Mouse (Mus musculus) layer of hippocampus, adult 8-10 months (tissue): ENCODE measurements around the gene Csmd2. TPM values are rescaled to one million over a fixed set of nuclear protein-coding genes. Genes with fewer than 3 reads are reported as not detected.

Experiments
- DNase-seq, 2 experiments: peaks; one replicate each; pipeline ENCODE4 v3.0.0; 2022; ENCODE audit warnings: low spot score in 2 of 2
- total RNA-seq, 4 experiments: library from RNA; stranded (reverse); gene quantifications; 2 replicates each; pipeline ENCODE4 v1.2.4; 2022

The Csmd2 gene
- total RNA-seq, 4 experiments from 2014 or later = 44.2 to 51.5 (median 46.8) TPM

DNA sequence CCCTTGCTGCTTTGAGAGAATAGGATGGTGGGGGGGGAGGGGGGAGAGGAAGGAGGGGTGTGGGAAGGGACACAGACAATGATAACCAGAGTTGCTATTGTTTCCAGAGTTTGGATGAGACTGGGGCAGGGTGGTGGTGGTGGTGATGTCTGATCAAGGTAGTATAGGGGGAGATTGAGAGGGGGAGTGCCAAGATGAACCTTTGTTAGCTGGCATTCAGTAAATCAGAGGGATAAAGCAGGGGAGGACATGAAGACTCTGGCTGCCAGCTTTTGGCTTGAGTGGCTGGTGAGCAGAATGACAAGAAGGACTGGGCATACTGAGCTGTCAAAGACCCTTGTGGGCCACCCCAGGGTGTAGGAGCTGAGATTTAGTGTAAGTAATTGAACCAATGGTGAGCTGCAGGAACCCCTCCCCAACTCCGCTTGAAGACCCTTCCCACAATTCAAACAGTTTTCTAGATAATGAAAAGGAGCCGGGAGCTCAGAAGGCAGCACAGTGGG is 254.2 kb downstream of the Csmd2 start:
- no peak for DNase-seq

DNA sequence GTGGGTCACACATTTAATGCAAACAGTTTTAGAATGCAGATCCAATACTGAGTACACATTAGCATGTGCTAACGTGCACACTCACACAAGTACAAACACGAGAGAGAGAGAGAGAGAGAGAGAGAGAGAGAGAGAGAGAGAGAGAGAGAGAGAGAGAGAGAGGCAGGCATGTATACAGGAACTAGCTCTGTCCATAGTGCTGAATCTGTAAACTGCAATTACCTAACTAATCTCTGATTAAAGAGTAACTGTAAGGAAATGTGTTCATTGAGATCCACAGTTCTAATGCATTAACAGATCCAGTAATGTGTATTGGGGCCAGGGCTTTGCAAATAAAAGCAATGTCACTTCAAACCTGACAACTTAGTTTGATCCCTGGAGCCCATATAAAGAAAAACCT is 257.5 kb downstream of the Csmd2 start:
- no peak for DNase-seq

DNA sequence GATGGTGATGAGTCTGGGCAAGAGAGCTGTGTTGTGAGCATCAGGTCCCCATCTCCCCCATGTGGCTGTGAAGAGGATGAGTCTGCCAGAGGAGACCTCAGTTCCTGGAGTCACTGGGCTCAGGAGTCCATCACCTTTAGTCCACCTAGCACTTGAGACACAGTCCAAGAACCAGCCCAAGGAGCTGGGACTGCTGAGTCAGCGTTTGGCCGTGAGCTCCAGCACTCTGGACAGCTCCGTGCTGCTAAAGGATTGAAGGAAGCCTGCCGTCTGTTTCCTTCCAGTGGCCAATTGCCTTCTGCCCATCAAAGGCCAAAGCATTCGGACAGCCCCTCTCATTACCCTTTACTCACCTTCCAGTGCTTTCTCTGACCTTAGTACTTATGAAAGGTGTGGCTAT is 261.0 kb downstream of the Csmd2 start:
- DNase-seq = no peak

DNA sequence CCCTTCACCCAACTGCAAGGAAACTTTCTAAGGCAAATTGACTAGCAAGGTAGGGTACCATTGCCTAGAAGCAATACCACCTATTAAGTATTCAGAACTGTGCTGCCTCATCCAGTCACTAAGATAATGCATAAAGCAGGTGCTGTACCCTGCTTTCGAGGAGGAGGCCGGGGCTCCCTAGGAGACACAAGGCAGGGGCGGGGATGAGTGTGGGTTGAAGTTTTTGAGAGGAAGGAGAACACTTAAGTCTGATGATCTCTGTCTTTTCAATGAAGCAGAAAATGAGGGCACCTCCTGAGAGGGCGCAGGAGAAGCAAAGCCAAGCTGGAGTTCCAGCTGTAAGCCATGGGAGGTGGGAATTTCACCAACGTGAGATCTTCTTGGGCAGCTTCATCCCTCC is 271.6 kb downstream of the Csmd2 start:
- DNase-seq = no peak

DNA sequence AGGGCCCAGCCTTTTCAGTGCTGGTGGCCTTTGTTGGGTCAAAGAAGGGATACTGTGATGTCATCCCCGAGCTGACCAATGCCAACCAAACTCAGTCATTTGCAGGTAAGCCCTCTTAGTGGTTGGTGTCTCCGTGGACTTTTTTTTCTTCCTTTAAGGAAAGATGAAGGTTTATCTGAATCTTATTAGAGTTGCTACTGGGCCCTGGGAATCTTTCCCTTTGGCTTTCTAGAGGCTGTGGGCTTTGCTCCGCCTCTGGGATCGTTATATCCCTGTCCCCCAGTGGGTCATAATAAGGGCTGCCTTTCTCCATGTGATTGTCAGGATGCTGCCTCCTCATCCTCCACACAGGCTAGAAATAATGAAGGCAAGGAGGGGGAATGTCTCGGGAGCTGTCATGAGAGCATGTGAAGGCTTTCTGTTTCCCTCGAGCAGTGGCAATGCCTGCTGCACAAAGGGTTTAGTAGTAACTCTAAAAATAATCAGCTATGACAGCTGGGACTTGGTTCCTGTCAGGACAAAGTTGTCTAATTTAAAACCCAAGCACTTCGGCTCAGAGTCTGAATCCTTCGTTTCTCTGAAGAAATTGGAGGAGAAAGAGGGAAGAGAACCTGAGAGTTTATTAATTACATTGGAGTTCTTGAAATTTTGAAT is 273.4 kb downstream of the Csmd2 start, which contains the start of gene Hmgb4:
Gene Hmgb4, minus strand, starts transcription at position 51 of the 654 bp plus-strand sequence.
- no peak for DNase-seq

DNA sequence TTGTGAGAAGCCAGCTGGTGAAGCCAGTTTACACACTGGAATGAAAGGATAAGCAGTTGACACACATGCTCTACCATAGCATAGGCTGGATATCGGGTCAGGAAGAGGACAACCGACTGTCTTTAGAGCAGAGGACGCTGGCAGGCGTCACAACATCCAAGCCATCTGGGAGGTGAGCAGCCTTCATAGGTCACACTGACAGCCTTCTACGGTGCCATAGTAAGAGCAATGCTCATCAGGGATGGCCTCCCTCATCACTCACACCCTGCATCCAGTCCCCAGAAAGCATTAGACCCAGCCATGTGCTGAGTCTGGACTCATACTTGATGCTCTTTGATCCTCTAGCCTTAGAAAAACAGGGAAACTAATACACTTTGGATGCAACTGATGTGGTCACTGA is 276.8 kb downstream of the Csmd2 start:
- no peak for DNase-seq

DNA sequence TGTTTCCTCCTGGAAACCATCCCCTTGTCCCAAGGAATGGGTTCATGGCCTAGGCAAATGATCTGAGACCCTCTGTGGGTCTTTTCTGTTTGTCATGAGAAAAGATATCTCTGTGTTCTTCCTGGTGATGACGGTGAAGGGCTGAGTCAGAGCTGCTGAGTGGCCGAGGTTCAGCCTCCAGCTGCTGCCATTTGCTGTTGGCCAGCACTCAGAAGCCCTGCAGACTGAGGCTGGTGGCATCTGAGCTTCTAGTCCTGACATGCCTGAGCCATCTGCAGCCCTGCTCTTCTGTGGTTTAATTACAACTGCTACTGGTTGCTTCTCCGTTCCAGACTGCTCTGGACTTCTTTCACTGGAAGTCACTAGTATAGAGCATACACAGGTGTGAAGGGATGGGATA is 277.7 kb downstream of the Csmd2 start:
- DNase-seq = no peak

DNA sequence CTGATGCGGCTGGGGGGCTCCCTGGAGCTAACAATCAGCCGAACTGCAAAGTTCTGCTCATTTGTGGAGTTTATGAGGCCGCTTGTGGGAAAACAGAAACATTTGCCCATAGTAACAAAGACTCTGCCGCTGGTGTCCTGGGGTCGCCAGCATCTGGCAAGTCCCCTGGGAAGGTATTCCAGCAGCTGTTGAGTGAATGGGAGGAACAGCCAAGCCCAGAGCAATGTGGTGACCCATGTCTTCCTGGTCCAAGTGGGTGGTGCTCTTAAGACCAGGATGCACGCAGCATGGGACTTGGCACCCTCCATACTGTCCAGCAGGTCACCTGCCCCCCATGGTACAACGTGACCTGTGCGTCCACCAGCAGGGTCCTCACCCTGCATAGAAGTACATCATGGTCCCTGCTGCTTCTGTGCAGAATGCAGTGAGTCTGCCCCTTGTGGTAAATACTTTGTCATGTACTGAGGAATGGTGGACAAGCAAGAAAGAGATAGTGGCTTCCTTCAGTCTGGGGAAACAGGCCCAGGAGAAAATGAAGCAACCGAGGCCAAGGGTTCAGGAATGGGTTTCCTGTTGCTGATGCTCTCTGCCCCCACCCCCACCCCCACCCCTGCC is 281.7 kb downstream of the Csmd2 start:
- DNase-seq = no peak

DNA sequence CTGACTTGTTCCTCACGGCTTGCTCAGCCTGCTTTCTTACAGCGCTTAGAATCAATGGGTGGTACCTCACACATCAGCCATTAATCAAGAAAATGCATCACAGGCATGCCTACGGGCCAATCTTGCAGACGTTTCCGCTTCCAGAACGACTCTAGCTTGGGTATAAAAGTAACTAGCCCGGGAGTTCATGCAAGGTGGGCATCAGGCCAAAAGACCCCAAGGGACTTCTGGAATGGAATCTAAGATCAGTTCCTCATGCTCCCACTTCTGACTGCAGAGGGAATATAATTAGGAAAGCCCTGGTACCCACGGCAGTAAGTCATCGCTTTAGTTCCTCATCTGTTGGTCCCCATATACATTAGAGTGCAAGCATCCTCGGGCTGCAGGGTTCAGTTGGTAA is 282.5 kb downstream of the Csmd2 start:
- no peak for DNase-seq

DNA sequence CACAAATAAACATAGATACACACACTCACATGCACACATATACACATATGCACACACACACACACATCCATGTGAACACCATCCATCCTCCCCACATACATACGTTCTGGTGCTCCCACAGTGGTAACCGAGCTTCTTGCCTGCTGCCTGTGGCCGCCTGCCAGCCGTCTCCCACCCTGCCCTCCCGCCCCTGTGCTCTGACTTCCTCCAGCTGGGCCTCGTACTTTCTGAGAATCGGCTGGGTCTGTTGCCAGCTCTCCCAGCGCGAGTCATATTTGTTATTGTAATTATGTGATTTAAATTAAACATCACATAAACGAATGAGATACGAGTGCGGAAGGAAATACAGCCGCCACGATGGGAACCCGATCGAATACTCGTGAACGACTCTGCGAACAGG is 283.3 kb downstream of the Csmd2 start:
- DNase-seq = peak in 1 of 2 experiments; percentile 13

DNA sequence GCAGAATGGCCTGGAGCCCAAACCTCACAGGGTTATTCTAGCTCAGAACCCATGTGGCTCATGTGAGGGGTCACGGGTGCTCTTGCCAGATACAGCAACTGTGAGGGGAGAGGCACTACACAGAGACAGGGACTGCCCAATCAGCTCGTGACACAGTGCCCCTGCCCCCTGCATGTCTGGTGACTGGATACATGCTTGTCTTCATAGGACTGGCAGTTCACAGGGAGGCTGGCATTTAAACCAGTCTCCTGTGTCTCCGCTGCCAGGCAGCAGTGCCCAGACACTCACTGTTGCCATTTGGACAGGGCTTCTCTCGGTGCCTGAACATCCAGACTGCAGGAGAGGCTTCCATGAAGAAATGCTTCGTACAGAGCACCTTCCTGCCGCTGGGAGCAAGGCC is 284.8 kb downstream of the Csmd2 start:
- DNase-seq = no peak

DNA sequence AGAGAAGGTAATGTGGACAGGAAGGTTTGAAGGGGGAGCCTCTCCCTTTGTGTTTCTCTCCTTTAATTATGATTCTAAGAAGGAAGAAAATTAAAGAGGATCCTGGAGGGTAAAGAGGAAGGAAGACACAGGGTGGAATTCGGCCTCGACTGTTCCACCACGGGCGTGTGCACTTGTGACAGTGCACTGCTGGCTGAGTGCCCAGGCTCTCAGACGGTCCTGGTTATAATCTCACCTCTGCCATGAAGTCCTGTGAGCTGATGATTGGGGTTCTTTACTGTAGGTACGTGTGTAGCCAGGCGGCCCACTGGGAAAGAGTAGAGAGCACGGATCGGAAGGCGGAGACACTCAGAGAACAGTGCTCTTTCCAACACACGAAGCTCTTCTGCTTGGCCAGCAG is 285.5 kb downstream of the Csmd2 start:
- DNase-seq = no peak

DNA sequence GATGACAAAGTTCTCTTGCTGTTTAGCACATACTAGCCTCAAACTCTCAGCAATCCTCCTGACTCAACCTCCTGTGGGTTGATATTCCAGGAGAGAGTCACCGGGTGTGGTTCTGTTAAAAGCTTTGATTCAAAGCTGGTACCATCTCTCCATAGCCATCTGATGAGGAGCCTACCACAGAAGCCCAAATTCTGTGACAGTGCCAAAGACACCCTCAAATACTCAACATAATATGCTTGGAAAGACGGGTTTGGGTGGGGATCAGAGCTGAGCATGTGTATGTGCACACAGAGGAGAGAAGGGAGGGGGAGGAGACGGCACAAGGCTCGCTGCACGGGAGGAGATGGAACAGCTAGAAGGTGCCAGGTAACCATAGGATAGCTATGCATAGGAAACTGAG is 287.5 kb downstream of the Csmd2 start:
- DNase-seq = peak in 1 of 2 experiments; percentile 10

DNA sequence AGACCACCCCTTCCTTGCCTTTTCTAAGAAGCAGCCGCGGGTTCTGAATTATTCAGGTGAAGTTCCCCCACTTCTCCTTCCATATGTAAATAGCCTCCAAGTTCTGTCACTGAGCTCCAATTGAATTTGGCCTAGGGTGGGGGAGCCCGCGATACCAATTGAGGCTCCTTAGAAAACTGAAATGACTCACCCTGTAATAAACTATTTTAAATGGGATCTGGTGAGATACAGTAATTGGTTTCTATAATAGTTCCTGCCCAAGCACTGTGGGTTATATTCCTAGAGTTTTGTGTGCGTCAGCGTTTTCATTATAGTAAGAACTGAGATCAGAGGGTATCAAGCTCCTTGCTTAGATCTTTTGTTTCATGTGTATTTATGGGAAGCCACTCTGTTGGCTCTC is 287.9 kb downstream of the Csmd2 start:
- DNase-seq = no peak

DNA sequence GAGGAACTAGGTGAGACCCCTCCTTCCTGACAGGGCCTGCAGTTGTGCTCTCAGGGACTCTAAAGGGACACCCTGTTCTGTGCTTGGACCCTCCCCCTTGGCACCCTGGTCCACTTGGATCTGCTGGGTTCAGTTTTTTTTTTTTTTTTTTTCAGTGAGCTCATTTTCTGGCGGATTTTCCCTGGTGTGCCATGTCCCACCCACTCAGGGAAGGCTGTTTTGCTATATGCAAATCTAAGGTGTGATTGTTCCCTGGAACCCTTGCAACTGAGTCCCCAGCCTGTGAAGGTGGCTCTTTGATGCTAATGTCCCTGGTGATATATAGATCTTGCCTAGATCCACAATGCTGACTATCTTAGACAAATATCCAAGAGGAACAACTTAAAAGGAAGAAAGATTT is 297.4 kb downstream of the Csmd2 start:
- DNase-seq = no peak

DNA sequence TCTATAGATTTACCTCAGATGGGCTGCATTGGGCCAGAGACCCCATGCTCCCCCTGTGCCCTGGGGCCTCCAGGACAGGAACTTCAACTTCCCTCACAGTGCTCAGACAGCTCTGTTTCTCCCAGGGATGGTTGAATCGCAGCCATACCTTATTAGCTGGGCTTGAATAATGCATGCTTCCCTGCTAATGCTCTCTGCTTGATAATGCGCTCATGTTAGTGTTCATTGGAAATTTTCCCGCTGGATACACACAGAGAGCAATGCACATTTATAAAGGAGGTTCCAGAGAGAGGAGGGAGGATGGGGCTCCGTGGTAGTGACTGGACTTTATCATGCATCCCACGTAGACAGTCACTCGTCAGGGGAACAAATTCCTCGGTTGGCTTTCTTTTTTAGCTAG is 300.4 kb downstream of the Csmd2 start:
- no peak for DNase-seq

DNA sequence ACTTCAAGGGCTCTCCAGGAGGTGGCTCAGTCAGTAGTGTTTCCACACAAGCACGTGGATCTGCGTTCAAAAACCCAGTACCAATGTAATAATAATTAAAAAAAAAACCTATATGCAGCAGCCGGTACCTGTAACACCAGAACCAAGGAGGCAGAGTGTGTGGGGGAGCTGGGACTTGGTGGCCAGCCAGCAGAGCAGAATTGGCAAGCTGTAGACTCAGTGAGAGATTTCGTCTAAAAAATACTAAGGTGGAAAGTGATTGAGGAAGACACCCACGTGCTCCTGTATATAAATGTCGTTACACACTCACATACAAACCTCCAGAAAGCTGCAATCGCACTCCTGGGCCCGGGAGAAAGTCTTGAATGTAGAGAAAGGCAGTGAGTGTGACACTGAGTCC is 316.4 kb downstream of the Csmd2 start:
- DNase-seq = peak; percentile 52 to 71

DNA sequence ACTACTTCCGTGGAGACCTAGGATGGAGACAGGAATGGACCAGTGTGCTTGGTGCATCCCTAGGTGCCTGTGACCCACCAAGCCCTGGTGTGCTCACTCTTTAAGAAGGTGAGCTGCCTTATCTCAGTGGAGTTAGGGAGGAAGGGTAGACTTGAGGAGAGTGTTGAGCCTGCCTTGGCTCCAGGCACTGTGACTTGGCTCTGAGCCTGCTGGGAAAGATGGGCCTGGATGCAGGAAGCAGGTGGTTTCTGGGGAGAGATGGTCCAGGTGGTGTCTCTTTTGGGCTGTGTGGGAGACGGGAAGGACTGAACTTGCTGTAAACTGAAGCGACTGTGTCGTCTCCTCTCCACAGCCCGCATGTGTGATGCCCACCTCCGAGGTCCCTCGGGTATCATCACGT is 318.4 kb downstream of the Csmd2 start:
- DNase-seq = no peak

DNA sequence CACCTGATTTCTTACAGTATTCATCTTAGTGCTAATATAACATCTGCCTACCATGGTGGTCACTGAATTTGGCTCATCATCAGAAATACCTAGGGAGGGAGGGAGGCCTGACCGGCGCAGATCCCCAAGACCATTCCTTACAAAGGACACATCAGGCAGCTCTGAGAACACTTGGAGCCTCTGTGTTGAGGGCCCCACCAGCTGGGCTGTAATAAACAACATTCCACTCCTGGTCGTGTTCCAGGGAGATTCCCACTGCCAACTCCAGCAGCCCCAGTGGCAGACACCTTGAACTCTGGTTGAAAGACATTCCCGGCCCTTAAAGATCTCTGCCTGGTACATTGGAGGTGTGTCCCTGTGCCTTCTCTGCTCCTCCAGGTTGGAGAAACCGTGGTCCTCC is 327.7 kb downstream of the Csmd2 start:
- DNase-seq = no peak

DNA sequence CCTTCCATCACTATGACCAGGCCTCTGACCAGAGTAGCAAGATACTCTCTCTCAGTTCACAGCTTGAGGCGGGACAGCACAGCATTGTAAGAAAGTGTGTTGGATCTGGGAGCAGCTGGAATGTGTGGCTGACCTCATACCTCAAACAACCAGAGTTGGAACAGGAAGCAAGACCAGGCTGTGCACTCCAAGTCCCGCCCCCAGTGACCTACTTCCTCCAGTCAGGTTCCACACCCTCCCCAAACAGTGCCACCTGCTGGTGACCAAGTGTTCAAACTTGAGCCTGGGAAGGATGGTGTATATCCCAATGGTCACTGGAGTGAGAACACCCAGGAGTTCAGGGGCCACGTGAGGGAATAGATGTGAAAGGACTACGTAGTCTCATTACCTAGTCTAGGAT is 330.3 kb downstream of the Csmd2 start:
- no peak for DNase-seq

DNA sequence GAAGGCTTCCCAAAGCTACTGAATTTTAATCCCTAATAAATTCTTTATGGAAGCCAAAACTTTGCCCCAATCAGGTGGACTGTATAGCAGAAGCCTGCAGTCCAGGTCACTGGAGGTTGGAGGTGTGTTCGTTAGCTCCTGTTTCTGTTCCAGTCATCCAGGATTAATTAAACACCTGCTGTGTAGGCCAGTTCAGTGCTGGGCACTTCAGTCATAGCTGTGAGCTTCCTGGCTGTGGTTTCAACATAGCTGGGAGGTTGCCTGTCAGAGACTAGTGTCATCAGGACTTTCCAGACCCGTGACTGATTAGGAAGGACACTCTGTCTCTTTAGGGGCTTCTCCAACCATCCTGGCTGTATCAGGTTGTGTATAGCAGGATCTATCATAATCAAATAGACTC is 337.9 kb downstream of the Csmd2 start:
- DNase-seq = no peak

DNA sequence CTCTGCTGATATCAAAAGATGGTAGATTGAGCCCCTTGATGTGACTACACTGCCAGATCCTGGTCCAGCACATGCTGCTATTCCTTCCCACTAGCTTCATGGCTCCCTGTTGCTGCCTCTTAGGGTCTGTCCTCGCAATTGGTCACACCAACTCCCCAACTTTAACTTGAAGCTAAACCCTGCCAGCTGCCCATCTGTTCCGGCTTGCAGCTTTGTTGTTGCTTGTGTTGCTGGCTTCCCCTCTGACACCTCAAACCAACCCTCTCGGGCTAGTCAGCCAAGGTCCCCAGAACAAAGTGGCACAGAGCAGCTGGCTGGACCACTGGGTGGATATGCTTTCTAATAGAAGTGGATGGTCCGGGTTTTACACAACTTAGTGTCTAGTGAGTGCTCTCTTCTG is 339.1 kb downstream of the Csmd2 start:
- no peak for DNase-seq

DNA sequence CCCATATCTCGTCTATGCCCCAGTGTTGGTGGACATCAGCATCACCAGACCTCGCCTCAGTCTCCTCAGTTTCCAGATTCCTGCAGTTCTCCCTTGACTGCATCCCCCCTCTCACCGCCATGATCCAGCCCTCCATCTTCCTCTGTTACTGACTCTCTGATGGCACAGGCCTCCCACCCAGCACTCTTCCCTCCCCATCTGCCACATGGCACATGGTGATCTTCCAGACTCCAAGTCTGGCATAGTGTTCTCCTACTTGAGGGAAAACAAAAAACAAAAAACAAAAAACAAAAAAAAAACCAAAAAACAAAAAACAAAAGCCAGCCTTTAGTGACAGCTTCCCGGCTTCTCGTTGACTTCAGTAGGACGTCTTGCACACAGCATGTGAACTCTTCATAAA is 339.8 kb downstream of the Csmd2 start:
- no peak for DNase-seq
